Mouse (Mus musculus): ENCODE data around the gene Rpp40. TPM values are rescaled to one million over a fixed set of nuclear protein-coding genes. Genes with fewer than 3 reads are reported as not detected.
A peak's percentile ranks its signal among the peaks of the same experiment; 100 is the strongest.

The Rpp40 gene
- total RNA-seq, 2 experiments from 2014 or later = 7.5 to 9.1 TPM

- DNase-seq (ENCODE audit: low spot score in 2 of 2) = no peak
- no peak for TF ChIP-seq CTCF (conservative IDR thresholded peaks at IDR 0.05)
- Histone ChIP-seq H3K27ac (no peak overlapping the region), H3K4me3 (no peak overlapping the region)
Observed at GRCm38 (mm10) chr13:35880555-35881046, 25.6 kb downstream of the Rpp40 start.

- H3K27ac ChIP-seq = no peak overlapping the region
- no peak overlapping the region for H3K4me3 ChIP-seq
- TF ChIP-seq CTCF (conservative IDR thresholded peaks at IDR 0.05) = no peak
- DNase-seq (ENCODE audit: low spot score in 2 of 2) = no peak
Observed at GRCm38 (mm10) chr13:35879519-35879918, 26.6 kb downstream of the Rpp40 start.

- Histone ChIP-seq H3K4me3 (no peak overlapping the region), H3K27ac (no peak overlapping the region)
- 0 out of 2 replicates have a peak, but pooled peaks have one; percentile 12 for TF ChIP-seq CTCF (conservative IDR thresholded peaks at IDR 0.05)
- DNase-seq (ENCODE audit: low spot score in 2 of 2) = no peak
Observed at GRCm38 (mm10) chr13:35879068-35879467, 27.1 kb downstream of the Rpp40 start.

GRCm38 (mm10) chr13:35878282-35878681 lies 27.9 kb downstream of the Rpp40 start:
- H3K27ac ChIP-seq = no peak overlapping the region

GRCm38 (mm10) chr13:35875396-35875795 lies 30.8 kb downstream of the Rpp40 start:
- H3K4me3 ChIP-seq = no peak overlapping the region
- no peak overlapping the region for H3K27ac ChIP-seq
- TF ChIP-seq CTCF (conservative IDR thresholded peaks at IDR 0.05) = no peak
- DNase-seq (ENCODE audit: low spot score in 2 of 2) = no peak

More at GRCm38 (mm10) chr13:35878282-35878681, 27.9 kb downstream of the Rpp40 start:
- H3K4me3 ChIP-seq = no peak overlapping the region
- no peak for TF ChIP-seq CTCF (conservative IDR thresholded peaks at IDR 0.05)
- no peak for DNase-seq (ENCODE audit: low spot score in 2 of 2)

GRCm38 (mm10) chr13:35871107-35871506 lies 35.1 kb downstream of the Rpp40 start:
- no peak for TF ChIP-seq CTCF (conservative IDR thresholded peaks at IDR 0.05)
- DNase-seq (ENCODE audit: low spot score in 2 of 2) = no peak
- H3K4me3 ChIP-seq = no peak overlapping the region
- no peak overlapping the region for H3K27ac ChIP-seq

- Histone ChIP-seq H3K27ac (no peak overlapping the region), H3K4me3 (no peak overlapping the region)
Observed at GRCm38 (mm10) chr13:35870659-35871058, 35.5 kb downstream of the Rpp40 start.

GRCm38 (mm10) chr13:35860916-35861315 lies 45.2 kb downstream of the Rpp40 start:
- H3K4me3 ChIP-seq = no peak overlapping the region
- no peak for DNase-seq (ENCODE audit: low spot score in 2 of 2)
- no peak overlapping the region for H3K27ac ChIP-seq
- no peak for TF ChIP-seq CTCF (conservative IDR thresholded peaks at IDR 0.05)

More at GRCm38 (mm10) chr13:35870659-35871058, 35.5 kb downstream of the Rpp40 start:
- no peak for DNase-seq (ENCODE audit: low spot score in 2 of 2)
- TF ChIP-seq CTCF (conservative IDR thresholded peaks at IDR 0.05) = no peak

GRCm38 (mm10) chr13:35857486-35857885 lies 48.7 kb downstream of the Rpp40 start:
- TF ChIP-seq CTCF (conservative IDR thresholded peaks at IDR 0.05) = no peak
- Histone ChIP-seq H3K4me3 (no peak overlapping the region), H3K27ac (no peak overlapping the region)
- no peak for DNase-seq (ENCODE audit: low spot score in 2 of 2)

GRCm38 (mm10) chr13:35852851-35853575 lies 53.1 kb downstream of the Rpp40 start:
- no peak for DNase-seq (ENCODE audit: low spot score in 2 of 2)
- H3K27ac ChIP-seq = no peak overlapping the region
- no peak for TF ChIP-seq CTCF (conservative IDR thresholded peaks at IDR 0.05)

GRCm38 (mm10) chr13:35851581-35851980 lies 54.6 kb downstream of the Rpp40 start:
- TF ChIP-seq CTCF (conservative IDR thresholded peaks at IDR 0.05) = no peak

More at GRCm38 (mm10) chr13:35852851-35853575, 53.1 kb downstream of the Rpp40 start:
- no peak overlapping the region for H3K4me3 ChIP-seq

GRCm38 (mm10) chr13:35848694-35849093 lies 57.5 kb downstream of the Rpp40 start:
- Histone ChIP-seq H3K27ac (no peak overlapping the region), H3K4me3 (no peak overlapping the region)
- TF ChIP-seq CTCF (conservative IDR thresholded peaks at IDR 0.05) = no peak
- DNase-seq (ENCODE audit: low spot score in 2 of 2) = no peak

More at GRCm38 (mm10) chr13:35851581-35851980, 54.6 kb downstream of the Rpp40 start:
- no peak overlapping the region for H3K4me3 ChIP-seq
- no peak overlapping the region for H3K27ac ChIP-seq
- DNase-seq (ENCODE audit: low spot score in 2 of 2) = no peak

- DNase-seq (ENCODE audit: low spot score in 2 of 2) = no peak
- Histone ChIP-seq H3K27ac (no peak overlapping the region), H3K4me3 (no peak overlapping the region)
- TF ChIP-seq CTCF (conservative IDR thresholded peaks at IDR 0.05) = no peak
Observed at GRCm38 (mm10) chr13:35845306-35845705, 60.9 kb downstream of the Rpp40 start.

Other genes with a start within 250 kb of the Rpp40 start
- gene Cdyl, start 246.5 kb downstream of the Rpp40 start, total RNA-seq (2021) = 10 to 100 TPM; 33.0 to 33.9 TPM
- gene Ppp1r3g, start 52.5 kb upstream of the Rpp40 start, total RNA-seq (2021) = 10 to 100 TPM; 10.7 to 12.5 TPM
- gene Fars2, start 211.1 kb upstream of the Rpp40 start, total RNA-seq (2021) = 10 to 100 TPM; 33.7 to 42.4 TPM
- gene Lyrm4, start 211.2 kb upstream of the Rpp40 start, total RNA-seq (2021) = 10 to 100 TPM; 19.6 to 20.2 TPM